Mouse (Mus musculus): ENCODE measurements around the gene C87436. TPM values are rescaled to one million over a fixed set of nuclear protein-coding genes. Genes with fewer than 3 reads are reported as not detected.

C87436 gene
- total and polyA plus RNA-seq, 3 experiments: 11.6 to 18.5 TPM; not detected in 1

GRCm38 (mm10) chr6:86472100-86472955, 34.2 kb downstream of the C87436 start (continued):
- TF ChIP-seq MYB (IDR thresholded peaks at IDR 0.05; ENCODE audit: low read depth, low read length): no peak
- peak; percentile 35; the same call in 1 of the 2 replicates for TF ChIP-seq RCOR1 (IDR thresholded peaks at IDR 0.05; ENCODE audit: low read depth, low read length)
- no peak for TF ChIP-seq GATA1 (IDR thresholded peaks at IDR 0.05; ENCODE audit: low read depth, low read length)
- TF ChIP-seq USF1 (IDR thresholded peaks at IDR 0.05; ENCODE audit: low read depth, low read length): peak; percentile 99

- Histone ChIP-seq H3K27ac (ENCODE audit: control insufficient read depth, low read depth, low read length) (peak overlapping the region; percentile 81), H3K4me1 (ENCODE audit: control insufficient read depth in 1 of 2, insufficient read depth in 2 of 2, low read length in 2 of 2) (peaks cover 13 to 36% of the 10 kb centered on the region in 2 experiments), H3K9me3 (replicated peaks; ENCODE audit: insufficient read depth, low read length) (no peaks in the 10 kb centered on the region), H3K27me3 (ENCODE audit: control insufficient read depth in 1 of 2, insufficient read depth in 2 of 2, low read length in 2 of 2) (no peaks in the 10 kb centered on the region), H3K4me3 (ENCODE audit: control insufficient read depth in 1 of 2, insufficient read depth in 1 of 2, low read depth in 2 of 2, low read length in 2 of 2) (peak overlapping the region; percentile 56 to 76), H3K79me2 (ENCODE audit: control insufficient read depth, insufficient read depth, low read length, poor library complexity) (peaks cover 6% of the 10 kb centered on the region; the same call in 1 of the 2 replicates), H3K9ac (ENCODE audit: control insufficient read depth, low read depth, low read length, poor library complexity, severe bottlenecking) (peak overlapping the region; percentile 77), H3K36me3 (ENCODE audit: control insufficient read depth in 1 of 2, insufficient read depth in 2 of 2, low read length in 2 of 2) (peaks cover 0 to 28% of the 10 kb centered on the region in 2 experiments; a peak in 3 of 4 replicates)
- TF ChIP-seq CTCF (IDR thresholded peaks at IDR 0.05 in 2 of 3, conservative IDR thresholded peaks at IDR 0.05 in 1 of 3; ENCODE audit: control insufficient read depth in 1 of 3, insufficient read depth in 1 of 3, low read depth in 2 of 3, low read length in 3 of 3, poor library complexity in 1 of 3, severe bottlenecking in 1 of 3) (peak in 2 of 3 experiments; percentile 7 to 17; a peak in 1 of 6 replicates), CHD1 (IDR thresholded peaks at IDR 0.05; ENCODE audit: low read depth, low read length) (0 out of 2 replicates have a peak, but pooled peaks have one; percentile 95), MXI1 (IDR thresholded peaks at IDR 0.05; ENCODE audit: low read depth, low read length) (no peak)
- DNase-seq (ENCODE audit: low read depth, low spot score): peak; percentile 54
Observed at GRCm38 (mm10) chr6:86473077-86473476, 34.9 kb downstream of the C87436 start.

DNA sequence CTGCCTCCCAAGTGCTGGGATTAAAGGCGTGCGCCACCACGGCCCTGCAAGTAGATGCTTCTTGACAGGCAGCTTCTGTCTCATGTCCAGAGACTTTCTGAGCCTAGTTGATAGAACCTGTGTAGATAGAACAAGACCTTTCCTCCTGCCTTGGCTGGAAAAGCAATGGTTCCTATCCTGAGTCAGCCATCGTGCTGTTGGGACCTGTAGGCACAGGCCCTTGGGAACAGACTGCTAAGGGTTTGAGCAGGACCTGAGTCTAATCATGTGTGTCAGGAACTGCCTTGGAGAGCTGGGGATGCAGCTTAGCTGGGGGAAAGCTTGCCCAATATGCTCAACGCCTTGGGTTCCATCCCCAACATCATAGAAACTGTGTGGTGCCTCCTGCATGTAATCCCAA, 35.9 kb downstream of the C87436 start:
- Histone ChIP-seq H3K36me3 (ENCODE audit: control insufficient read depth in 1 of 2, insufficient read depth in 2 of 2, low read length in 2 of 2) (peaks cover 0 to 28% of the 10 kb centered on the region in 2 experiments; a peak in 3 of 4 replicates), H3K4me1 (ENCODE audit: control insufficient read depth in 1 of 2, insufficient read depth in 2 of 2, low read length in 2 of 2) (peaks cover 13 to 36% of the 10 kb centered on the region in 2 experiments), H3K9ac (ENCODE audit: control insufficient read depth, low read depth, low read length, poor library complexity, severe bottlenecking) (no peak overlapping the region; the same call in 1 of the 2 replicates)

More for the DNA sequence above, 35.9 kb downstream of the C87436 start:
- Histone ChIP-seq H3K27me3 (ENCODE audit: control insufficient read depth in 1 of 2, insufficient read depth in 2 of 2, low read length in 2 of 2) (no peaks in the 10 kb centered on the region), H3K27ac (ENCODE audit: control insufficient read depth, low read depth, low read length) (peak overlapping the region; percentile 37), H3K79me2 (ENCODE audit: control insufficient read depth, insufficient read depth, low read length, poor library complexity) (peaks cover 6% of the 10 kb centered on the region; the same call in 1 of the 2 replicates), H3K9me3 (replicated peaks; ENCODE audit: insufficient read depth, low read length) (no peaks in the 10 kb centered on the region), H3K4me3 (ENCODE audit: control insufficient read depth in 1 of 2, insufficient read depth in 1 of 2, low read depth in 2 of 2, low read length in 2 of 2) (no peak overlapping the region; a peak in 1 of 4 replicates)
- DNase-seq (ENCODE audit: low read depth, low spot score): peak; percentile 30
- TF ChIP-seq ZNF384 (IDR thresholded peaks at IDR 0.05; ENCODE audit: low read depth, low read length) (no peak), MXI1 (IDR thresholded peaks at IDR 0.05; ENCODE audit: low read depth, low read length) (no peak), CHD2 (IDR thresholded peaks at IDR 0.05; ENCODE audit: low read length) (no peak), ETS1 (IDR thresholded peaks at IDR 0.05; ENCODE audit: low read depth, low read length) (no peak), ZMIZ1 (IDR thresholded peaks at IDR 0.05; ENCODE audit: low read depth, low read length) (no peak), ZC3H11A (IDR thresholded peaks at IDR 0.05; ENCODE audit: low read depth, low read length) (no peak), MYB (IDR thresholded peaks at IDR 0.05; ENCODE audit: low read depth, low read length) (no peak), CTCF (IDR thresholded peaks at IDR 0.05 in 2 of 3, conservative IDR thresholded peaks at IDR 0.05 in 1 of 3; ENCODE audit: control insufficient read depth in 1 of 3, insufficient read depth in 1 of 3, low read depth in 2 of 3, low read length in 3 of 3, poor library complexity in 1 of 3, severe bottlenecking in 1 of 3) (no peak), E2F4 (IDR thresholded peaks at IDR 0.05; ENCODE audit: borderline replicate concordance, low read depth, low read length) (no peak), ZKSCAN1 (IDR thresholded peaks at IDR 0.05; ENCODE audit: low read depth, low read length) (no peak), TAL1 (IDR thresholded peaks at IDR 0.05; ENCODE audit: low read length) (no peak), GABPA (IDR thresholded peaks at IDR 0.05; ENCODE audit: low read depth, low read length) (no peak), EP300 (IDR thresholded peaks at IDR 0.05; ENCODE audit: low read depth in 1 of 2, low read length in 2 of 2) (no peak), MEF2A (IDR thresholded peaks at IDR 0.05; ENCODE audit: extremely low read depth, insufficient replicate concordance, low read depth, low read length, poor library complexity, severe bottlenecking) (no peak), GATA1 (IDR thresholded peaks at IDR 0.05; ENCODE audit: low read depth, low read length) (no peak), POLR2A (IDR thresholded peaks at IDR 0.05; ENCODE audit: control insufficient read depth in 1 of 2, insufficient read depth in 1 of 2, low read depth in 1 of 2, low read length in 2 of 2, poor library complexity in 1 of 2) (no peak), USF1 (IDR thresholded peaks at IDR 0.05; ENCODE audit: low read depth, low read length) (no peak), KAT2A (conservative IDR thresholded peaks at IDR 0.05; ENCODE audit: low read depth, low read length) (no peak)

Measured in MEL (cell line).